Mouse (Mus musculus) fat pad, adult 2 months (tissue): ENCODE data around the gene Brpf1.

Experiments
- DNase-seq: peaks from one replicate; pipeline ENCODE4 v3.0.0-alpha.2; 2011; ENCODE audit warnings: low read depth, low spot score; ENCODE audit errors: extremely low read depth

Gene Brpf1

DNA sequence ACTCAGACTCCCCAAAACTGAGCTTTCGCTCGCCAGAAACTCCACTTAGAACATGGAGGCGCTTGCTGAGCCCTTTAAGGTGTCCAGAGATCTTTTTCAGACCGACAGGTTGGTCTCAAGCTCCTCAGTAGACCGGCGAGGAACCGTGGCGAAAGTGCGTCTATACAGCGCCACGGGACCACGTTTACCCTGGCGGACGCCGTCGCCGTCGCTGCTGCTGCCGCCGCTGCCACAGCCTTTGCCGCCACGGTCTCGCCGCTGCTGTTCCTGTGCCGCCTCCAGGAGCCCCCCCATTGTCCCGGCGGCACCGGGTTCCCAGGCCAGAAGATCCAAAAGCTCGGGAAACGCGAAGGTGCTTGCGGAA, at the start of gene Brpf1:
Gene Brpf1, plus strand, starts transcription at position 152 of the 364 bp plus-strand sequence.
- no peak for DNase-seq

DNA sequence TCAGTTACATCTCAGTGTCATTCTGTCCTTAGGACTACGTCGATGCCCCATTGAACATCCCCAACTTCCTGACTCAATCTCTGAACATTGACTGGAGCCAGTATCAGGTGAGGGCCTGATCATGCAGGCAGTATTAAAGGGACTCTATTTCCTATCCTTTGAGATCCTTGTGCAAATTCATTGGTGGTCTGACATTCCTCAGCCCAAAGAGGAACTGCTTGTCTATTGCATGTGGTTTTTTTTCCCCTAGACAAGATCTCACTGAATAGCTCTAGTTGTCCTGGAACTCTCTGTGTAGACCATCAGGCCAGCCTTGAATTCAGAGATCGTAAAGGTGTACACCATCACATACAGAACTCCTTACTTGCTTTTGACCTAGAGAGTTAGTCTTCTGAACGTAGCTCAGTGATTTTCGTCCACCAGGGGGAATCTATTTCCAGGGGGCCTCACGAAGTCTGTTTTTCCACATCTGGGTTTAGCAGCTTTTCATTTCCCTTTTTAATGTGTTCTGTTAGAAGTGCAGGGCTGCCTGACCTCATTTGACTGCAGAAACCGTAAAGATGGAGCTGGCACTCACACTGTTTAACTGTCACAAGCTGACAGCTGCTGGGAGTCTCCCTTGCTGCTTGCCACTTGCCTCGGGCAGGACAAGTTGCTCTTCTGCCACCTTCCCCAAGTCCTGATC, 45.6 kb upstream of the Brpf1 start:
- DNase-seq, result no peak

DNA sequence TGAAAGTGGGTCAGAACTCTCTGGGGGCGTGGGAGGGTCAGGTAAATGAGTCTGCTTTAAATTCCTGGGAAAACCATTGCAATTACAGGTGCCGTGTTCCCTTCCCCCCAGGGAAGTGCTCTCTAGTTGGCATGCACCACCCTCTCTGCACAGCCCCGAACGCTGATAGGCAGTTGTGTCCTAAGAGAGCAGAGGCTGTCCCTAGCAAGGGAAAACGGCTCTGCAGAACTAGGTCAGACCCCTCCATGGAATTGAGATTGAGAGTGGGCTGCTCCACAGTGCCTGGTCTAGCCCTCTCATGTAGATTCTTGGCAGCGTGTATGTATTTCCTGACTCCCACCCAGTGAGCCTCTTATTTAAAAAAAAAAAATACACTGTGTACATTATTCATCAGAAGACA, 43.4 kb upstream of the Brpf1 start:
- DNase-seq, result no peak

- no peak for DNase-seq
These were observed 42.5 kb upstream of the Brpf1 start for GRCm38 (mm10) chr6:113264429-113264828.

DNA sequence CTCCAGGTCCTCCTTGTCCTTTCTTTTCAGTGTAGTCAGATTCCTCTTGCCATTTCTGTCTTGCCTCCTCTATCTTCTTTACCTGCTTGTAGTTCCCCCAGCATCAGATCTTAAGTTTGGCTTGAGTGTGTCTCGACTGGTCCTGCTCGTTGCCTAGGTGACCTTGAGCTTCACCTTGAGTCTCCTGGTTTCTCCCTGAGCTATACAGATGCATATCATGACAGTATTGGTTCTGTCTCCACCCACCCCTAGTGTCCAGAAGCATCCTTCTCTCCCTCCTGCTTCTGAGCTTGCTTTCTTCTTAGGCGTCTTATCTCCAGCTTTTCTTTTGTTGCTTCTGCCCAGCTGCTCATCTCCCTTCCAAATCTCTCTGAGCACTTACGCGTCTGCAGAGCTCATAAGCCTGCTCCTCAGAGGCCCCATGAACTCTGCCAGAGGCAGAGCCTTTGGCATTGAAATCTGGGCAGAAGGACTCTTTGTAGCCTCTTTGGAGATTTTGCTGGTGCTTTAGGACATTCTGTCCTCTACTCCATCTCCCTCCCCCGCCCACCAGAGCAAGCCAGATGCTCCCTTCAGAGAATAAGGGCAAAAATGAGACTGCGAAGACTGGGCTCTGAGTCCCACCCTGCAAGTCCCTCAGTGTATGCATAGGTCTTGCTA, 39.8 kb upstream of the Brpf1 start:
- no peak for DNase-seq

DNA sequence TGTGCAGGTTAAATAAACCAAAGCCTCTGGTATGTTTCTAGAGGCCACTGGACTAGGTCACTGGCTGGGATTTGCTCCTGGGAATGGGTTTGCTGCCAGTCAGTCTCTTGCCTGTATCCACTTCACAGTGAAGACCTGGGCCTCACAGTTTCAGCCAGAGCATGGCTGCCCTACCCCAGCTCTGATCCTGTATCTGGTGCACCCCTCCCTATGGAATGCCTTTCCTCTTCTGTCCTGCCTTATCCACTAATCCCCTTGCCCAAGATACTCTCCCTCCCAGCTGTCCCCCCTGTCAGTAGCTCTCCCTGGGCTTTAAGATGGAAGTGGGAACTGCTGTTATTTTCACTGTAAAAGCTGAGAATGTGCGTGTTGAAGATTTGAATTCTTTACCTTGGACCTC, 38.9 kb upstream of the Brpf1 start:
- DNase-seq, result no peak

DNA sequence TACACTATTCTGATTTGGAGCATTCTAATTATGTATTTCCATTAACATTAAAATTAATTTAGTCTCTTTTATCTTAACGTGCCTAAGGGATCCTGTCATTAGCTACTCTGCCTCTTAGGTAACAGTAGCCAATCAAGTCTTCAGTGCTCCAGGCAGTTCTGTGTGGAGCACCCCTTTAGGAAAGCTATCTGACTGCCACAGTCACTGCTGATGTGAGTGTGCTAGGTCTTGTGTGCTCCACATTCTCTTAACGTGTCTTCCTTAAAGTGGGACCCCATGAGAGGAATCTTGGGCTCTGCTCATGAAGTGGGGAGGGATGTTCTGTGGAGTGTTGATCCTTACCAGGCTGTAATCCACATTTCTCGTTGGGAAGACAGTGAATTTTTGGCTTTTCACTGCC, 34.6 kb upstream of the Brpf1 start:
- DNase-seq, result no peak

DNA sequence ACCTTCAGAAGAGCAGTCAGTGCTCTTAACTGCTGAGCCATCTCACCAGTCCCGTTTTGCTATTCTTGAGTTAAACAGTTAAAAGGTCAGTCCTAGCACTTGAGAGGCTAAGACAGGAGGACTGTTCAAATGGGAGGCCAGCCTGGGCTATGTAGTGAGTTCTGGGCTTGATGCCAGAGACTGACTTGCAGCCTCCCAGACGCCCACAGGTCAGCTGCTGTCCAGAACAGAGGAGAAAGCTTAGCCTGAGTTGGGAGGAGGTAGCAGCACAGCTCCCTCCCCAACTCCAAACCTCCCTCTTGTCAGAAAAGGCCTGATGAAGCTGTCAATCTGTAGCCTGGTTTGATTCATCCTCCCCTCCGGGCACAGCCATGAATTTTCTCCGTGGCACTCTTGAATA, 30.1 kb upstream of the Brpf1 start:
- DNase-seq, result no peak

- no peak for DNase-seq
These were observed 25.3 kb upstream of the Brpf1 start for GRCm38 (mm10) chr6:113281676-113282075.

DNA sequence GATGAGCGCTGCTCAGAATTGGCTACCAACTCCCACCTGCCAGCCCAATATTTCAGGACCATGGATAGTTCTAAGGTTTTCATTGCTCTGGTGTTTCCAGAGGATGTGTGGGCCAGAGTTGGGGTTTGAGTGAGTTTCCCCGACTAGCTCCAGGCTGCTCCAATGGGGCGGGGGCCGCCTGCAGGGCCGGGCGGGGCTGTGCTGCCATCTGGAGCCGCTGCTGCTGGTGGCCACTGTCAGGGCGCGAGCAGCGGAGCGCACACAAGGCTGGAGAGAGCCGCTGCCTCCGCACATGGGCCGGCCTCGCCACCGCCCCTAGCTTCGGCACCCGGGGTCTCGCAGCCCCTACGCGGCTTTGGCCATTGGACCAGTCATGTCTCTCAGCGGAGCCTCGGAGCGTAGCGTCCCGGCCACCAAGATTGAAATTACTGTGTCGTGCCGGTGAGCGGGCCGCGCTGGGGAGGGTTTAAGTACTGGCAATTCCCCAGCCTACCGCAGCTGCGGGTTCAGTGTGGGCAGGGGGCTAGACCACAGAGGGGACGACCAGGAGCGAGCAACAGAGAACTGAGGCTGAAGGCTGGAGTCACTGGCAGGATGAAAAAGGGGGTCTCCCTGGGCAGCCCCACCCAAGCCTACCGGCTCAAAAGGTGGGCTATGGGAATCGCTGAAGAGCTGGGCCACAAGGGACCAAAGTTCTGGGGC, 24.7 kb upstream of the Brpf1 start, which contains the start of gene Cpne9:
Gene Cpne9, plus strand, starts transcription at position 207 of the 702 bp plus-strand sequence.
- DNase-seq, result no peak

GRCm38 (mm10) chr6:113282969-113283368, 24.0 kb upstream of the Brpf1 start:
- no peak for DNase-seq

GRCm38 (mm10) chr6:113283500-113283899, 23.4 kb upstream of the Brpf1 start:
- DNase-seq, result no peak

- DNase-seq, result no peak
These were observed 22.0 kb upstream of the Brpf1 start for GRCm38 (mm10) chr6:113284931-113285330.

- DNase-seq, result no peak
These were observed 20.6 kb upstream of the Brpf1 start for GRCm38 (mm10) chr6:113286316-113286715.

- no peak for DNase-seq
These were observed 19.7 kb upstream of the Brpf1 start for GRCm38 (mm10) chr6:113287236-113287635.

DNA sequence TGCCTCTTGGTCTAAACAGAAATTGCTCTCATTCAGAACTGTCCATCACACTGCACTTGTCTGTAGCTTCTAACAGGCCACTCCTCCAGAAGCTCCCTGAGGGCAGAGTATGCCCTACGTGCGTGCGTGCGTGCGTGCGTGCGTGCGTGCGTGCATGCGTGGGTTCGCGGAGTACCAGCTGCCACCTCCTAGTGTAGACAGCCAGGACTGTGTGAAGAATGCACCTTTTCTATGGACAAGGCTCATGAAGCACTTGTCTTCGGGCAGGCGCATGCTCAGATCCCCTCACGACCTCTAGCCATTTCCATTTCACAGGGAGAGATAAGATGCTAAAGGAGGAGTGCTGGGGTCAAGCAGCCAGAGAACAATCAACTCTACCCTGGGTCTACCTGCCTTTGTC, 17.6 kb upstream of the Brpf1 start:
- DNase-seq, result no peak

DNA sequence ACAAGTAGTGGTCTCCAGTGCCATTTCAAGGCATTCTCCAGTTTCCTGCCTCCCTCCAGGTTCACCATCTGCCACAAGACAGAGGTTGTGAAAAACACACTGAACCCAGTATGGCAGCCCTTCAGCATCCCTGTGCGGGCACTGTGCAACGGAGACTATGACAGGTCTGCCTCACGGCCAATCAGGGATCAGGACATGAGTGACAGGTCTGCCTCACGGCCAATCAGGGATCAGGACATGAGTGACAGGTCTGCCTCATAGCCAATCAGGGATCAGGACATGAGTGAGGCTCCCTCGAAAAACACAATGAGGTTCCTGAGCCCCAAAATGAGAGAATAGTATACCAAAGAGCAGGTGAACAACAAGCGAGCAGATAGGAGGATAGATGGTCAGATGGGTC, 16.6 kb upstream of the Brpf1 start:
- DNase-seq, result no peak

DNA sequence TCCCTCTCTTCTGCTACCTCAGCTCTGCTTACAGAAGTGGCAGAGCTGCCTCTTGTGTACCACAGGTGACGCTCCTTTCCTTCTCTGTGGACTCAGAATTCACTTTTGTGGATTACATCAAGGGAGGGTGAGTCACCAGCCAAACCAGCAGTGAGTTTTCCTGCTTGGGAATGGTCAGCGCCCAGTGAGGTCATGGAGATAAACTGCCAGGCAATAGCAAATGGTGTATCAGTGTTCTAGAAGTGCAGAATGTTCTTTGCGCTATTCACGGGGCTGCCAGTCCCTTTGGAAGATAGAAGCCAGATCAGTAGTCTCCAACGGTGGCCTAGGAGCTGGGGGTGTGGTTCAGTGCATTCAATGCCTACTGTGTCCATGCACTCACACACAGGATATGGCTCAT, 14.0 kb upstream of the Brpf1 start:
- no peak for DNase-seq

DNA sequence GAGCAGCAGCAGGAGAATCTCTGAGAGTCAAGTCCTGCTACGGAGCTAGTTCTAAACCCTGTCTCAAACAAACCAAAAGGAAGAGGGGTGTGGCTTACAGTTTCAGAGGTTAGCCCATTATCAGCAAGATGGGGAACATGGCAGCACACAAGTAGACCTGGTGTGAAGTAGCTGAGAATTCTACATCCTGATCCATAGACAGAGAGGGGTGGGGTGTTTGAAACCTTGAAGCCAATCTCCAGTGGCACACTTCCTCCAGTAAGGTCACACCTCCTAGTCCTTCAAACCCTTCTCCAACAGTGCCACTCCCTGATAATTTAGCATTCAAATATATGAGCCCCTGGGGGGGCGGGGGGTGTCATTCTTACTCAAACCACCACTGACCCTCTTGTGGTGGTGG, 10.9 kb upstream of the Brpf1 start:
- DNase-seq, result no peak

- no peak for DNase-seq
These were observed 10.3 kb upstream of the Brpf1 start for GRCm38 (mm10) chr6:113296639-113297038.

DNA sequence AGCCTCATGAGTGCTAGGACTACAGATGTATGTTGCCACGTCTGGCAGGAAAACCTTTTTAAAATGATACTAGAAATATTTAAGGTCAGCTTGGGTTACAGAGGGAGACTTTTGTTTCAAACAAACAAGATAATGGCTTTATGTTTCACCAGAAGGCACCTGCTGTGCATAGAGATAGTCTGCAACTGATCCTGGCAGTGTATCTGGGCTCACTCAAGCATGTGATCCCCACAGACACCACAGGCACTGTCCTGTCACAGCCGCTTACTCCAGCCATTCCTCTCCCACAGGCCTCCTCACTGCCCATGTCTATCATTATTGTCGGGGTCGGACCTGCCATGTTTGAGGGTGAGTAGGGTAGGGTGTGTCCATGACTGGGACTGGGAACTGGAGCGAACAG, 5.6 kb upstream of the Brpf1 start:
- DNase-seq, result no peak

DNA sequence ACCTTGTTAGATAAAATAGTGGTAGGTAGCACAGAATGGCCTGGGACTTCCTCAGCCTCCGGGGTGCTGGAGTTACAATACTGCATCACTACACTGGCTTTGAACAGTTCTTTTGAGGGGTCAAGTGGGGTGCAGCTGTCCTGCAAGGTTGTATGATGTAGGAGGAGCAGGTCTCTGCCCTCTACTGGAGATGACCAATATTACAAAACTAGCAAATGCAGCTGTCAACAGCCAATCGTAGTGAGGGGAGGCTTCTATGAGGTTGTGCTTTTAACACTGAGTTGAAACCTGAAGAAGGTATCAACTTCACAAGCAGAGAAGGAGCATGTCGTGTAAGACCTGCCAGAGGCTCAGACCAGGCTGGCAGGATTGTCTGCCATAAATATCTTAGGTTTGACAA, 4.7 kb upstream of the Brpf1 start:
- no peak for DNase-seq
